Mouse (Mus musculus) c-Kit-positive CD71-positive TER-119-negative erythroid progenitor cells, embryonic 14.5 days (primary cell): ENCODE measurements around the gene Pcid2.
A peak's percentile ranks its signal among the peaks of the same experiment; 100 is the strongest.

ENCODE experiments used
- DNase-seq: peaks from one replicate; pipeline ENCODE4 v3.0.0-alpha.2; 2013; ENCODE audit warnings: low read depth

Gene Pcid2

GRCm38 (mm10) chr8:13105087-13105881, at the start of gene Pcid2, which contains the start of gene Cul4a:
Gene Pcid2, minus strand, starts transcription at chr8:13105459.
Gene Cul4a, plus strand, starts transcription at chr8:13105621.
- peak; percentile 96 for DNase-seq

GRCm38 (mm10) chr8:13154099-13154498, 48.8 kb upstream of the Pcid2 start:
- DNase-seq, result no peak

- DNase-seq, result no peak
Observed at GRCm38 (mm10) chr8:13150929-13151328, 45.7 kb upstream of the Pcid2 start.

GRCm38 (mm10) chr8:13149866-13150265, 44.6 kb upstream of the Pcid2 start:
- no peak for DNase-seq

GRCm38 (mm10) chr8:13149287-13149686, 44.0 kb upstream of the Pcid2 start:
- DNase-seq, result no peak

GRCm38 (mm10) chr8:13148476-13148875, 43.2 kb upstream of the Pcid2 start:
- DNase-seq, result no peak

GRCm38 (mm10) chr8:13141681-13142080, 36.4 kb upstream of the Pcid2 start:
- no peak for DNase-seq

GRCm38 (mm10) chr8:13139641-13140182, 34.5 kb upstream of the Pcid2 start:
- no peak for DNase-seq

- peak; percentile 59 for DNase-seq
Observed at GRCm38 (mm10) chr8:13132220-13132619, 27.0 kb upstream of the Pcid2 start.

GRCm38 (mm10) chr8:13124897-13125296, 19.6 kb upstream of the Pcid2 start:
- no peak for DNase-seq

- DNase-seq, result peak; percentile 51
Observed at GRCm38 (mm10) chr8:13122887-13123421, 17.7 kb upstream of the Pcid2 start.

- DNase-seq, result peak; percentile 61
Observed at GRCm38 (mm10) chr8:13120882-13121665, 15.8 kb upstream of the Pcid2 start.

GRCm38 (mm10) chr8:13118516-13118915, 13.3 kb upstream of the Pcid2 start:
- DNase-seq, result no peak

GRCm38 (mm10) chr8:13117096-13117495, 11.8 kb upstream of the Pcid2 start:
- no peak for DNase-seq

GRCm38 (mm10) chr8:13113232-13113631, 8.0 kb upstream of the Pcid2 start:
- DNase-seq, result no peak

- no peak for DNase-seq
Observed at GRCm38 (mm10) chr8:13111917-13112316, 6.7 kb upstream of the Pcid2 start.

GRCm38 (mm10) chr8:13109416-13109960, 4.2 kb upstream of the Pcid2 start:
- no peak for DNase-seq

GRCm38 (mm10) chr8:13108967-13109366, 3.7 kb upstream of the Pcid2 start:
- peak; percentile 61 for DNase-seq

GRCm38 (mm10) chr8:13107990-13108638, 2.9 kb upstream of the Pcid2 start:
- DNase-seq, result peak; percentile 77

- DNase-seq, result no peak
Observed at GRCm38 (mm10) chr8:13105908-13106551, 771 bp upstream of the Pcid2 start.

- peak; percentile 89 for DNase-seq
Observed at GRCm38 (mm10) chr8:13104691-13105086, 570 bp downstream of the Pcid2 start.
